Mouse (Mus musculus): ENCODE results near the gene Mfsd13b. TPM values are rescaled to one million over a fixed set of nuclear protein-coding genes. Genes with fewer than 3 reads are reported as not detected.
"Not testable (repeated sequence)": the region's sequence is repeated elsewhere in the genome, so short reads cannot be mapped to it uniquely, and the experiment has no call there.

Mfsd13b gene
- total RNA-seq, 2 experiments from 2014 or later: not detected

- no peak for DNase-seq (ENCODE audit: low spot score)
- intact Hi-C loops (cut with DNase I): loop anchor here (5.0 kb wide), 1 partner anchor 144 kb away; no protein-coding TSS in a partner anchor
These were observed 1.1 kb upstream of the Mfsd13b start for GRCm38 (mm10) chr7:120980931-120981924.

- intact Hi-C loops (cut with DNase I): loop anchor here (2.0 to 5.0 kb wide), 2 partner anchors 52 to 146 kb away; partner anchors contain the start of gene Mettl9
- DNase-seq (ENCODE audit: low spot score): no peak
These were observed 659 bp downstream of the Mfsd13b start for GRCm38 (mm10) chr7:120982968-120983367.

DNA sequence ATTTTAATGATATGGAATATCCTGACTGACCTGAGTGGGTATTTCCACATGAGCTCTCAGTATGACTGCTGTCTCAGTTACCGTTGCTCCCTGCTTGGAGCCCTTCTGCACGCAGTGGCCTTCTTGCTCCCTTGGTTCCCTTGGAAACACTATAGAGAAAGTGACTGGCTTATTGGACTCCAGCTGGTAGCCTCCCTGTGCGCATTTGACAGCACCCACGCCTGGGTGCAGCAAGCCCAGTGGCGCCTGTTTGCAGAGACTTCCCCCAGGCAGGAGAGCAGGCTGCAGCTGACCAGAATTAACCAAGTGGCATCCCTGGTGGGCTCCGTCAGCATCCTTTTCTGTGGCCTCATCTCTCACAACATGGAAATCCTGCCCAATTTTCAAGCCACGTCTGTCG, 8.9 kb downstream of the Mfsd13b start:
- DNase-seq (ENCODE audit: low spot score): no peak
- intact Hi-C loops (cut with DNase I): no loop called here

DNA sequence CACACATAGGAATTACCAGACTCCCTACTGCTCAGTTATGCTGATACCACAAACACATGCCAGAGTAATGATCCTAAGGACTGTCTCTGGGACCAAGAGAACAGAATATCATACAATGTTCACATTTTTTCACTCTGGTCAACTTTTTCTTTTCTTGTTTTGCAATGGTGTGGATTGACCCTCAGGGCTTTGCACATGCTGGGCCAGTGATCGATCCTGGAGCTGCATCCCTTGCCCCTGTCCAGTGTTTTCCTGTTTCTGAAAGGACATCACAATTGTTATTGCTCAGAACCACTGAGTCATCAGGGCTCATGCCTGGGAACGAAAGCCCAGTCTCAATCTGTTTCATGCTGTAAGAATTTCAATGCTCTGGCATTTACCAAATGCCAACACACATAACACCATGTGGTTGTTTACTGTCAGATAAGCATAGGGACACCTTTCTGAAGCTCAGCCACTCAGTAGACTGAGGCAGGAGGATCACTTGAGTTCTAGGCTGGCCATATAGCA, 16.8 kb downstream of the Mfsd13b start:
- intact Hi-C loops (cut with DNase I): no loop called here
- no peak for DNase-seq (ENCODE audit: low spot score)

GRCm38 (mm10) chr7:121000065-121000822, 17.9 kb downstream of the Mfsd13b start:
- DNase-seq (ENCODE audit: low spot score): no peak
- intact Hi-C loops (cut with DNase I): no loop called here

GRCm38 (mm10) chr7:121001879-121002278, 19.6 kb downstream of the Mfsd13b start:
- no peak for DNase-seq (ENCODE audit: low spot score)
- intact Hi-C loops (cut with DNase I): loop anchor here (2.0 kb wide), 1 partner anchor 67 kb away; no protein-coding TSS in a partner anchor

DNA sequence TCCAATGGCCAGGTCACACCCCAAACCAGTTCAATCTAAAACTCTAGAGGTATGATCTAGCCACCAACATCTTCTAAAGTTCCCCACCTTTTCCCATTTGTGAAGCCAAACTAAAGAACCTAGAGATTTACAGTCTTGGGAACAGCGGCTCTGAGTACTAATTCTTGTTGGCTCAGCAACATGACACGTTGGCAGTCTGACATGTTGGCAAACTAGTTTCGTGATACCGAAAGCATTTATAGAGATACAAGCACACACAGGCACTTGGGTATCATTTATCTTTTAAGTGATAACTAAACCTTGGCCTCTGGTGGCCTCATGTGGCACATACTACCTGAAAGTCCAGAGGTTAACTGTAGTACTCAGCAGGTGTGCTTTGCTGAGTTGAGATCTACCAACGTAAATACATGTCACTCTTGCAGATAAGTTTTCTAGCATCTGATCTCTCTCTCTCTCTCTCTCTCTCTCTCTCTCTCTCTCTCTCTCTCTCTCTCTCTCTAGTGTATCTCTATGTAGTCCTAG, 20.2 kb downstream of the Mfsd13b start:
- intact Hi-C loops (cut with DNase I): loop anchor here (2.0 kb wide), 1 partner anchor 68 kb away; no protein-coding TSS in a partner anchor
- no peak for DNase-seq (ENCODE audit: low spot score)

GRCm38 (mm10) chr7:121003793-121004418, 21.6 kb downstream of the Mfsd13b start:
- intact Hi-C loops (cut with DNase I): loop anchor here (2.0 kb wide), 1 partner anchor 69 kb away; no protein-coding TSS in a partner anchor
- DNase-seq (ENCODE audit: low spot score): no peak

DNA sequence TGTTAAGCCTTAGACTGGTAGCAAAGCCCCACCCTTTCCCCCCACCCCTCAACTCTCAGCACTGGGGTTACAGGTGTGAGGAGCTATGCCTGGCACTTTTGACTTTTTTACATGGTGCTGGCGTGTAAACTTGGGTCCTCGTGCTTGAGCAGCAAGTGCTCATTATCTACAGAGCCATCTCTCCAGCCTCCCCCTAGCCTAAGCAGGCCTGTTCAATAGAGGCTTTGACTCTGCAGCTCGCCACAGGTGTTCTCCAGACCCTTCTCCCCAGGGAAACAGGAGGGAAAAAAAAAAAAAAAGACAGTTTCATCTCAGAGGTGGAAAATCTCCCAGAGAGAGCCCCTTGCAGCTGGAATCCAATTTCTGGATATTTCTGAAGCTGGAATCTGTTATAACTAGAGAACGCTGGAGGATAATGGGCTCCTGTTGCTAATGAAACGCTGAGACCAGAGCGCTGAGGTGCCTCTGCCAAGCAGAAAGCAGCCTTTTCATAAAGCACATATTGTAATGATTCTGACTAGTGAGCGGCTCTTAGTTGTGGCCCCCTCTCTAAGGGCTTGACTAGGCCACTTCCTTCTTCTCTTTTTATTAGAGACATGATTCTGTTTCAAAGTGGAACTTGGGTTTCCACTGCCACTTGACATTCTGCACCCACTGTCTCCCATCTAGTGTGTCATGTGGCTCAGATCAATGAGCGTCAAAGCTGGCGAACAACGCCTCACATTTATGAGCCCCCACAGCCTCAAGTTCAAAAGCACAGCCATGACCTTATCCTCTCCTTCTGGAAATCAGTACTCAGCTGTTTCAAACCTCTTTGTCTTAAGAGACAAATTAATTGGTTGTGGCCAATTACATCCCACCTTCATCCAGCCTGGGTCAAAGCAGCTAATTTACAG, 29.7 kb downstream of the Mfsd13b start:
- intact Hi-C loops (cut with DNase I): no loop called here
- no peak for DNase-seq (ENCODE audit: low spot score)

- intact Hi-C loops (cut with DNase I): no loop called here
- DNase-seq (ENCODE audit: low spot score): no peak
These were observed 32.2 kb downstream of the Mfsd13b start for GRCm38 (mm10) chr7:121014486-121014885.

- intact Hi-C loops (cut with DNase I): no loop called here
These were observed 36.5 kb downstream of the Mfsd13b start for GRCm38 (mm10) chr7:121018778-121019177.

GRCm38 (mm10) chr7:121020277-121020676, 38.0 kb downstream of the Mfsd13b start:
- no peak for DNase-seq (ENCODE audit: low spot score)
- intact Hi-C loops (cut with DNase I): no loop called here

More at GRCm38 (mm10) chr7:121018778-121019177, 36.5 kb downstream of the Mfsd13b start:
- no peak for DNase-seq (ENCODE audit: low spot score)

- intact Hi-C loops (cut with DNase I): no loop called here
- DNase-seq (ENCODE audit: low spot score): no peak
These were observed 43.1 kb downstream of the Mfsd13b start for GRCm38 (mm10) chr7:121025221-121026008.

DNA sequence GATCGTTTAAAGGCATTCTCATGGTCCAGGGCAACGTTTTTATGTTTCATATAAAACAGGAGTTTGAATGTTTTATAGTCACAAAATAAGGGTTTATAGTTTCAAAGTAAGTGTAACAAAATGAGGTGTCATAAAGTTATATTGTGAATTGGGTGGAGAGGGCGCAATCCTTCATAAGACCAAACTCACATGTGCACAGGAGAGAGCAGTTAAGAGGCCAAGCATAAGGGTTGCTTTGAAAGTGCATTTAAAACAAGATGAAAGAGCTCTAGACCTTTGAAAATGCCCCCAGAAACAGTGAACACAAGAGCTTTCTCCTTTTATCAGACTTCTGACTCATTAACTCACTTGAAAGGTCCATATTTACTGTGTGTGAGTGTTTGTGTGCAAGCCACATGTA, 44.0 kb downstream of the Mfsd13b start:
- intact Hi-C loops (cut with DNase I): no loop called here

DNA sequence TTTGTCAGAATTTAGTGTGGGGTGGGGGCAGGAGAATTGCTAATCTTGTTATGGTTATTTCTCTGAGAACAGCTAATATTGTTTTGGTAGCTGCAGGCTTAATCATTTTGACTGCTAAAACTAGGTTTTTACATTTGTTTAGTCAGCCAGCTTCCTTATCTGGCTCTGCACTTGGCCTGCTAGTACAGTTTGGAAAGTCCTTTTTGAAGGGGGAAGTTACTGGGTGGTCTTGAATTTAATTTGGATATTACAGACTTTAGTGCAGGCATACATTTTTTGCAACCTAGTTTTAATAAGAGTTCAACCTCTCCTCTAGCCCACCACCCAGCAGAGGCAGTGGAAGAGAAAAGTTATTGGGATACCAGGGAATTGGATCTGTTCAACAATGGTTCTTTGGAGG, 47.6 kb downstream of the Mfsd13b start:
- intact Hi-C loops (cut with DNase I): loop anchor here (5.0 to 10.0 kb wide), 2 partner anchors 42 to 195 kb away; partner anchors contain the start of gene Igsf6
- DNase-seq (ENCODE audit: low spot score): not testable (repeated sequence)

More for the DNA sequence above, 44.0 kb downstream of the Mfsd13b start:
- DNase-seq (ENCODE audit: low spot score): no peak

- intact Hi-C loops (cut with DNase I): loop anchor here (2.0 to 10.0 kb wide), 3 partner anchors 38 to 199 kb away; partner anchors contain the start of genes Cdr2, Igsf6 and Mfsd13b
- peak; percentile 87 for DNase-seq (ENCODE audit: low spot score)
These were observed 51.7 kb downstream of the Mfsd13b start, which contains the start of gene Mettl9 for GRCm38 (mm10) chr7:121033856-121034652. Gene Mettl9, plus strand, starts transcription at chr7:121034445.
